Mouse (Mus musculus) liver, postnatal 0 days (tissue): Measurements from ENCODE around the gene Carmil3. TPM values are rescaled to one million over a fixed set of nuclear protein-coding genes. Genes with fewer than 3 reads are reported as not detected.

ENCODE experiments used
- ATAC-seq: fragments of 200-750 bp; cut with Nextera tagmentation; 2 replicates; pipeline ENCODE4 v1.8.0; 2017; ENCODE audit warnings: mild to moderate bottlenecking, moderate library complexity
- DNase-seq: peaks from one replicate; pipeline ENCODE4 v3.0.0-alpha.2; 2016
- H3K27ac ChIP-seq: fragments of 300-500 bp; sonication (generic); 2 replicates; pipeline ENCODE4 v1.5.1; 2014; ENCODE audit warnings: antibody characterized with exemption, moderate library complexity, mild to moderate bottlenecking, low read depth
- H3K27me3 ChIP-seq: fragments of 300-500 bp; sonication (generic); 2 replicates; pipeline ENCODE4 v1.6.1; 2014; ENCODE audit warnings: low read length, control low read depth, mixed read lengths; ENCODE audit not compliant: insufficient read depth
- H3K36me3 ChIP-seq: fragments of 300-500 bp; sonication (generic); replicated peaks from 2 replicates; pipeline ENCODE4 v1.6.1; 2014; ENCODE audit warnings: mild to moderate bottlenecking, control low read depth, low read length, moderate library complexity, mixed read lengths; ENCODE audit not compliant: insufficient read depth
- H3K4me1 ChIP-seq: fragments of 300-500 bp; sonication (generic); 2 replicates; pipeline ENCODE4 v1.6.1; 2014; ENCODE audit warnings: antibody characterized with exemption, mild to moderate bottlenecking, control low read depth; ENCODE audit not compliant: insufficient read depth
- H3K4me2 ChIP-seq: fragments of 300-500 bp; sonication (generic); 2 replicates; pipeline ENCODE4 v1.6.1; 2014; ENCODE audit warnings: low read depth, mild to moderate bottlenecking, low read length, moderate library complexity, mixed read lengths
- H3K4me3 ChIP-seq: fragments of 300-500 bp; sonication (generic); 2 replicates; pipeline ENCODE4 v1.5.1; 2014; ENCODE audit warnings: low read depth, low read length
- H3K9ac ChIP-seq: fragments of 300-500 bp; sonication (generic); replicated peaks from 2 replicates; pipeline ENCODE4 v1.6.1; 2014; ENCODE audit warnings: mild to moderate bottlenecking, moderate library complexity
- H3K9me3 ChIP-seq: fragments of 300-500 bp; sonication (generic); 2 replicates; pipeline ENCODE4 v1.6.1; 2016; ENCODE audit warnings: mild to moderate bottlenecking, control low read depth, low read length, mixed read lengths
- CTCF ChIP-seq: sonication (generic); IDR thresholded peaks from 2 replicates; pipeline ENCODE4 v1.5.1; 2016; ENCODE audit warnings: antibody characterized with exemption, low read depth
- EP300 ChIP-seq: IDR thresholded peaks from 2 replicates; pipeline ENCODE4 v1.6.1; 2016; ENCODE audit warnings: antibody characterized with exemption, low read depth, mild to moderate bottlenecking
- WGBS: fragments of 180-500 bp; shearing (Covaris S2); extraction: QIAGEN DNeasy Blood & Tissue Kit; methylation state at CpG from one replicate; pipeline ENCODE4 v1.1.7; 2014; ENCODE audit not compliant: insufficient replicate concordance; 5-methylcytosine and 5-hydroxymethylcytosine counted together
- polyA plus RNA-seq: library from polyadenylated mRNA; unstranded; fragments of >200 nt; fragmentation: Nextera tagmentation; extraction: Ambion mirVana; gene quantifications from 2 replicates; pipeline ENCODE4 v1.2.1, GENCODE M21; 2015

Carmil3 gene
- polyA plus RNA-seq, 1 experiment from 2014 or later: 0.08 TPM

DNA sequence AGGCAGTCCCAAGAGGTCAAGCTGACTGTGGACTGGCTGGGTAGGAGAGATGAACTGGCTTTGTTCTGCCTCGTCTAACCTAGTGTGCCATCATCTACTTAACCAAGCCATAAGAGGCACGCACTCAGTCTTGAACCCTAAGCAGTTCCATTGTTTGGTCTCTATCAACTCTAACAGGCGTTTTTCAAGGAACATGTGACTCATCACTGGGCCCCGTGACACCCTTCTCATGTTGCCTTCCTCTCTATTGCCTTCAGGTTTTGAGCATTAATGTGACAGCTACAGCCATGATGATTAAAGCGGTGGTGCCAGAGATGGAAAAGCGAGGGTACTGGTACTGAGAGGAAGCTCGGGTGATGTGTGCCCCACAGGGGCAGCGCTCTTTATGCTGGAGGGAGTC is 3.6 kb upstream of the Carmil3 start:
- no peak for DNase-seq
- H3K4me2 ChIP-seq: no peak overlapping the region
- TF ChIP-seq EP300: no peak
- TF ChIP-seq CTCF: no peak
- peaks cover 16% of the 10 kb centered on the region for H3K36me3 ChIP-seq
- no peak overlapping the region for H3K4me3 ChIP-seq
- H3K27me3 ChIP-seq: peaks cover 12% of the 10 kb centered on the region; the same call in 1 of the 2 replicates
- peaks cover 17% of the 10 kb centered on the region for H3K4me1 ChIP-seq
- H3K27ac ChIP-seq: no peak overlapping the region
- no peak for ATAC-seq
- no peaks in the 10 kb centered on the region for H3K9me3 ChIP-seq
- no peak overlapping the region for H3K9ac ChIP-seq
- 77% methylated on average over 8 of the region's 8 CpGs for WGBS

DNA sequence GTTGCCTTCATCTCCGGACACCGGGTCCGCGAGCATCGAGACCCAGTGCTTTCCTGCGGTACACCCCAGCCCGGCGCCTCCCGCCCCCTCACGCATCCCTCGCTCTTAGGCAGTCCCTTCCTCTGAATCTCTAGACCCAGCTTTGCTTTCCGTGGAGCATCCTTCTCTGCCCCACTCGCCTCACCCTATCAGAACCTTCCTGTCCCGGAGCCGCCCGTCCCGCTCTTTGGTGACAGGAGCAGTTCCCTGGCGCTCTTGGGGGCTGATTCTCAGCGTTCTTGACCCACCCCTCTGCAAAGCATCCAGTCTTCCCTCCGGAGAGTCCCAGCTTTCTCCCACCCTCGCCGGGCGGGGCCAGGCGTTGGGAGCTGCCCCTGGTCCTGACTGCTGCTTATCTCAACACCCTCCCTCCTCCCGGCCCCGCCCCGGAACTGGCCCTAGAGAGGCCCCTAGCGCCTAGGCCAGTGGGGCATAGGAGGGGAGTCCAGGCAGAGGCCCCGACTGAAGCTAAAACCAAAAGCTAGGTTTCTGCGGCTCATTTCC is 911 bp downstream of the Carmil3 start:
- H3K36me3 ChIP-seq: peaks cover 6% of the 10 kb centered on the region; the same call in 1 of the 2 replicates
- WGBS: under 1% methylated on average over 29 of the region's 30 CpGs
- H3K27me3 ChIP-seq: peaks cover 15% of the 10 kb centered on the region; the same call in 1 of the 2 replicates
- H3K4me3 ChIP-seq: peak overlapping the region; percentile 65
- no peak overlapping the region for H3K27ac ChIP-seq
- H3K9ac ChIP-seq: peak overlapping the region; percentile 40; the same call in 1 of the 2 replicates
- no peaks in the 10 kb centered on the region for H3K9me3 ChIP-seq
- H3K4me1 ChIP-seq: peaks cover 17% of the 10 kb centered on the region
- ATAC-seq (peak; percentile 83), DNase-seq (peak; percentile 84)
- peak overlapping the region; percentile 96 for H3K4me2 ChIP-seq
- no peak for TF ChIP-seq EP300
- no peak for TF ChIP-seq CTCF

DNA sequence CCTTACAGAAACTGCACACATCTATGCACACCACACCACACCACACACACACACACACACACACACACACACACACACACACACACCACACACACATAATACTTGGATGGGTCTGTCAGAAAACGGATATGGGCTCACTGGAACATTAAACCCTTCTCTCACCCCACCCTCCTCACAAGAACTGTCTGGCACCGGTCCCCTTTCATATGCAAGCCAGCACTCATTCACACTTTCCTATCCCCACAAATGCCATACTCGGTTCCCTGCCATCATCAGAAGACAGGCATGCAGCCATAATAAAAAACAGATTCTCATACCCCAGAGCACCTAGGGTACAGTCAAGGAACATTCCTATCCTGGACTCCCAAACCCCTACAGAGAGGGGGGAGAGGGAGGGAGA is 1.7 kb downstream of the Carmil3 start:
- DNase-seq: no peak
- no peak overlapping the region for H3K9ac ChIP-seq
- 27% methylated on average over 3 of the region's 3 CpGs for WGBS
- peaks cover 15% of the 10 kb centered on the region; the same call in 1 of the 2 replicates for H3K27me3 ChIP-seq
- peaks cover 6% of the 10 kb centered on the region; the same call in 1 of the 2 replicates for H3K36me3 ChIP-seq
- TF ChIP-seq CTCF (no peak), EP300 (no peak)
- H3K9me3 ChIP-seq: no peaks in the 10 kb centered on the region
- H3K27ac ChIP-seq: no peak overlapping the region
- H3K4me2 ChIP-seq: 0 out of 2 replicates have a peak overlapping the region, but pooled peaks have one; percentile 96
- ATAC-seq: no peak
- no peak overlapping the region for H3K4me3 ChIP-seq
- H3K4me1 ChIP-seq: peaks cover 17% of the 10 kb centered on the region

DNA sequence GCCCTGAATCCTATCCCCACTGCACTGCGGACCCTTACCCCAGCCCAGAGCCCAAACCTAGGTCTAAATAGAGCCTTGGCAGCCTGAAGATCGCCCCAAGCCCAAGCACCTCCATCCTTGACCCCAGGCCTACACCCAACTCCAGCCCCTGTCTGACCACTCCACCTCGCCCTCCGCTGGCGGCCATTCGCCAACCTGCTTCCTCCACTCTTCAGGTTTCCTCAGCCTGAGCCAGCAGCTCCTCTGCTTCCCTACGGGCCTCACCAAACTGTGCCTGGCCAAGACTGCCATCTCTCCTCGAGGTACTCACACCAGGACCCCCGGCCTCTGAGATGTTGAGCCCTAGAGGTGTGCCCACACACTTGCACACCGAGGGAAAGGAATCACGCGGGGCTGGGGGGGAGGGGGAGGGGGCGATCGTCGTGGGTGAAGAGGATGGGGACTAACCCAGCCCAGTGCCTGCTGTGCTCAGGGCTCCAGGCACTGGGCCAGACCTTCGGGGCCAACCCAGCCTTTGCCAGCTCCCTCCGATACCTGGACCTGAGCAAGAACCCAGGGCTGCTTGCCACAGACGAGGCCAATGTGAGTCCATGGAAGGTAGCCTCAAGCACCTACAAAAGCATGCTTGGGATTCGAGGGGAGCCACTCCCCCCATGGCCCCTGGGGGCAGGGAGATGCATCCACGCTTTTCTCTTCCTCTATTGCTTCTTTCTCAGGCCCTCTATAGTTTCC is 5.2 kb downstream of the Carmil3 start:
- no peak overlapping the region for H3K4me3 ChIP-seq
- no peak overlapping the region for H3K9ac ChIP-seq
- no peaks in the 10 kb centered on the region for H3K36me3 ChIP-seq
- 71% methylated on average over 17 of the region's 20 CpGs for WGBS
- ATAC-seq (no peak), DNase-seq (no peak)
- no peaks in the 10 kb centered on the region for H3K9me3 ChIP-seq
- H3K4me2 ChIP-seq: no peak overlapping the region
- H3K27me3 ChIP-seq: peaks cover 10% of the 10 kb centered on the region; the same call in 1 of the 2 replicates
- H3K27ac ChIP-seq: no peak overlapping the region
- peaks cover 12% of the 10 kb centered on the region for H3K4me1 ChIP-seq
- TF ChIP-seq EP300 (no peak), CTCF (no peak)

DNA sequence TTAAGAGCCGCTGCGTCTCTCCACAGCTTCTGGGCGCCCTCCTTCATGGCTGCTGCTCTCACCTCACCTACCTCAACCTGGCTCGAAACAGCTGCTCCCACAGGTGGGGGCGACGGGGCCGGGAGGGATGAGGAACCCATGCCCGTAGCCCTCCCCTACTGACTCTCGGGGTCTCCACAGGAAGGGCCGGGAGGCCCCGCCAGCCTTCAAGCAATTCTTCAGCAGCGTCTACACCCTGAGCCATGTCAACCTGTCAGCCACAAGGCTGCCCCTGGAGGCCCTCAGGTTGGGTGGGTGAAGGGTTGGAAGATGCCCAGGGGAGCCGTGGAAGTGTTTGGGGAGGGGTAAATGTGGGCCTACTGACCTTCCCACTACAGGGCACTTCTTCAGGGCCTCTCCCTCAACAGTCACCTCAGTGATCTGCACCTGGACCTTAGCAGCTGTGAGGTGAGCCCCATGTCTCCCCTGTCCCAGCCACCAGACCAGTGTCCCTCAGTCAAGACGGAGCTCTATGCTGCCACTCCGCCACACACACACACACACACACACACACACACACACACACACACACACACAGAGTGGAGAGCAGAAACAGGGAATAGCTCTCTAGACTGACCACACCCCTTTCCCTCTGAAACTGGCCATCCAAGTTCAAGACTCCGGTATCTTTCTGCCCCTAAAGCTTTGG is 6.5 kb downstream of the Carmil3 start:
- Histone ChIP-seq H3K4me2 (no peak overlapping the region), H3K9me3 (no peaks in the 10 kb centered on the region)
- WGBS: 69% methylated on average over 16 of the region's 16 CpGs

GRCm38 (mm10) chr14:55497449-55497821 is 7.0 kb downstream of the Carmil3 start:
- no peak overlapping the region for H3K9ac ChIP-seq
- H3K4me3 ChIP-seq: no peak overlapping the region
- no peaks in the 10 kb centered on the region for H3K4me1 ChIP-seq
- no peaks in the 10 kb centered on the region for H3K36me3 ChIP-seq
- peak; percentile 90 for DNase-seq
- no peak overlapping the region for H3K4me2 ChIP-seq
- no peaks in the 10 kb centered on the region for H3K9me3 ChIP-seq
- TF ChIP-seq CTCF (peak; percentile 99), EP300 (no peak)
- no peak overlapping the region for H3K27ac ChIP-seq
- peak; percentile 81 for ATAC-seq
- H3K27me3 ChIP-seq: 0 out of 2 replicates have a peak, but pooled peaks cover 2% of the 10 kb centered on the region
- WGBS: 33% methylated on average over 6 of the region's 6 CpGs

More for the DNA sequence above, 6.5 kb downstream of the Carmil3 start:
- DNase-seq (no peak), ATAC-seq (no peak; the same call in 1 of the 2 replicates)
- Histone ChIP-seq H3K36me3 (no peaks in the 10 kb centered on the region), H3K27me3 (0 out of 2 replicates have a peak, but pooled peaks cover 2% of the 10 kb centered on the region), H3K27ac (no peak overlapping the region), H3K9ac (no peak overlapping the region), H3K4me1 (no peaks in the 10 kb centered on the region; the same call in 1 of the 2 replicates), H3K4me3 (no peak overlapping the region)
- TF ChIP-seq CTCF (no peak), EP300 (no peak)
